Mouse (Mus musculus) liver, embryonic 14.5 days (tissue): ENCODE data around the gene Plek2. TPM values are rescaled to one million over a fixed set of nuclear protein-coding genes. Genes with fewer than 3 reads are reported as not detected.
A peak's percentile ranks its signal among the peaks of the same experiment; 100 is the strongest.

ENCODE experiments used
- ATAC-seq: fragments of 200-750 bp; cut with Nextera tagmentation; 2 replicates; pipeline ENCODE4 v1.8.0; 2017; ENCODE audit warnings: moderate number of reproducible peaks, mild to moderate bottlenecking, moderate library complexity; ENCODE audit not compliant: insufficient read depth
- DNase-seq, 3 experiments: peaks; one replicate each; pipeline ENCODE4 v3.0.0-alpha.2; 2012 to 2013; ENCODE audit warnings: low read depth in 3 of 3, low spot score in 3 of 3
- H3K27ac ChIP-seq: fragments of 300-500 bp; sonication (generic); 2 replicates; pipeline ENCODE4 v1.5.1; 2014; ENCODE audit warnings: moderate library complexity, mild to moderate bottlenecking, control low read depth, inconsistent platforms
- H3K27me3 ChIP-seq: fragments of 300-500 bp; sonication (generic); 2 replicates; pipeline ENCODE4 v1.6.1; 2014; ENCODE audit warnings: mild to moderate bottlenecking, low read length, moderate library complexity; ENCODE audit not compliant: control insufficient read depth, insufficient read depth
- H3K36me3 ChIP-seq: fragments of 300-500 bp; sonication (generic); replicated peaks from 2 replicates; pipeline ENCODE4 v1.6.1; 2014; ENCODE audit warnings: low read depth; ENCODE audit not compliant: control insufficient read depth, insufficient read depth
- H3K4me1 ChIP-seq, 2 experiments: fragments of 200-500 bp in 1 of 2; fragments of 300-500 bp in 1 of 2; sonication (generic) in 1 of 2; replicated peaks; 2 replicates each; pipeline ENCODE4 v1.6.1; 2012 to 2014; ENCODE audit warnings: antibody characterized with exemption in 1 of 2, inconsistent platforms in 1 of 2, low read length in 1 of 2; ENCODE audit not compliant: control insufficient read depth in 2 of 2, insufficient read depth in 2 of 2
- H3K4me2 ChIP-seq: fragments of 300-500 bp; sonication (generic); 2 replicates; pipeline ENCODE4 v1.6.1; 2014; ENCODE audit warnings: low read depth, mild to moderate bottlenecking, control low read depth, moderate library complexity
- H3K4me3 ChIP-seq, 2 experiments: fragments of 200-500 bp in 1 of 2; fragments of 300-500 bp in 1 of 2; sonication (generic) in 1 of 2; 2 replicates each; pipeline ENCODE4 v1.5.1; 2012 to 2014; ENCODE audit warnings: low read depth in 2 of 2, low read length in 2 of 2, mild to moderate bottlenecking in 2 of 2, control low read depth in 1 of 2, inconsistent platforms in 1 of 2, moderate library complexity in 1 of 2; ENCODE audit not compliant: insufficient read depth in 1 of 2
- H3K9ac ChIP-seq: fragments of 300-500 bp; sonication (generic); replicated peaks from 2 replicates; pipeline ENCODE4 v1.6.1; 2014; ENCODE audit warnings: mild to moderate bottlenecking, control low read depth, moderate library complexity
- H3K9me3 ChIP-seq: fragments of 300-500 bp; sonication (generic); 2 replicates; pipeline ENCODE4 v1.6.1; 2016; ENCODE audit warnings: low read length, mixed read lengths; ENCODE audit not compliant: control insufficient read depth
- CTCF ChIP-seq: IDR thresholded peaks from 2 replicates; pipeline ENCODE4 v1.5.1; 2016; ENCODE audit warnings: antibody characterized with exemption, low read depth, control low read depth
- EP300 ChIP-seq: IDR thresholded peaks from 2 replicates; pipeline ENCODE4 v1.6.1; 2016; ENCODE audit warnings: antibody characterized with exemption, low read depth
- WGBS: fragments of 180-500 bp; shearing (Covaris S2); extraction: QIAGEN DNeasy Blood & Tissue Kit; methylation state at CpG from one replicate; pipeline ENCODE4 v1.1.7; 2014; ENCODE audit not compliant: insufficient replicate concordance; 5-methylcytosine and 5-hydroxymethylcytosine counted together
- polyA plus RNA-seq, 2 experiments: library from polyadenylated mRNA; depleted of rRNA in 1 of 2; stranded (reverse) in 1 of 2; unstranded in 1 of 2; fragments of >200 nt; fragmentation: Nextera tagmentation in 1 of 2; extraction: Ambion mirVana in 1 of 2; gene quantifications; 2 replicates each; pipeline versions ENCODE4 v1.2.1 to v1.2.3; 2012 to 2014

Plek2 gene
- polyA plus RNA-seq, 2 experiments, result 21.5 to 51.0 TPM

DNA sequence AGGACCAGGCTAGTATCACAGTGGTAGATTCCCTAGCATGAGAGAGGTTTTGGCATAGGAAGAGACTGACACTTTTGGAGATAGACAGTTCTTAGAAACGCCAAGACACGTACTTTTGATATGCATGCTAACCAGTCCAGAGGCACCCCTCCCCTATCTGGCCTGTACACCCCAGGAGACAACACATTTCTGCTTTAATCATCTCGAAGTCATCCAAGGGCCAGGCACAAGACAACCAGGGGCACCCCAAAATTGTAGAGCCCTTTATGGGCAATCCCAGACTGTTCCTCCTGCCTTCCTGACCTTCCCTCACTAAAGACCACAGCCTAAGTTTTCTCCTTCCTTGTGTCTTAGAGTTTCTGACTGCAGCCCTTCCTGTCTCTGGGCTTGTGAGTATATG lies 8.8 kb upstream of the Plek2 start:
- TF ChIP-seq CTCF (no peak), EP300 (peak; percentile 53)
- peak overlapping the region; percentile 58 for H3K4me2 ChIP-seq
- peak; percentile 63 to 78 (median 63) for DNase-seq
- peaks cover 34 to 46% of the 10 kb centered on the region in 2 experiments for H3K4me1 ChIP-seq
- H3K27ac ChIP-seq, result peak overlapping the region; percentile 90
- no peak overlapping the region; a peak in 1 of 4 replicates for H3K4me3 ChIP-seq
- peaks cover 4% of the 10 kb centered on the region for H3K27me3 ChIP-seq
- no peaks in the 10 kb centered on the region for H3K9me3 ChIP-seq
- no peaks in the 10 kb centered on the region for H3K36me3 ChIP-seq
- ATAC-seq, result peak; percentile 46
- H3K9ac ChIP-seq, result peak overlapping the region; percentile 47
- WGBS, result 20% methylated on average over 3 of the region's 3 CpGs

DNA sequence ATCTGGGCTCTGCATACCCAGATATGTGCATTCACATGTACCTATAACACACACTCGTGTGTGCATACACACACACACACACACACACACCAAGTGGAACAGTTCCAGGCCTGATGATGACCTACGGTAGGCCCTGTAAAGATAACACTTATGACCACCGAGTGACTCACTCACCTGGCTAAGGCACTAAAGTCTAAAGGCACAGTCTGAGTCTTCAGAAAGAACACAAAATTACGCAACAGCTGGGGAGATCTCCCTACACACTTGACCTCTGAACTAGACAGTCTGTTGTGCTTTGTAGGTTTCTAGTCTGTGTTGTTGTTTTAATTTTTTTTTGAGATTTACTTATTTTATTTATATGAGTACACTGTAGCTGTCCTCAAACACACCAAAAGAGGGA lies 7.7 kb upstream of the Plek2 start:
- Histone ChIP-seq H3K27ac (peak overlapping the region; percentile 97), H3K4me1 (peaks cover 45 to 57% of the 10 kb centered on the region in 2 experiments), H3K36me3 (no peaks in the 10 kb centered on the region), H3K4me3 (0 out of 4 replicates have a peak overlapping the region, but pooled peaks of 1 of the 2 experiments have one; percentile 16), H3K4me2 (peak overlapping the region; percentile 92), H3K9me3 (no peaks in the 10 kb centered on the region), H3K9ac (no peak overlapping the region), H3K27me3 (peaks cover 4% of the 10 kb centered on the region)
- no peak for ATAC-seq
- 68% methylated on average over 4 of the region's 4 CpGs for WGBS
- DNase-seq, result no peak
- TF ChIP-seq EP300, result no peak
- TF ChIP-seq CTCF, result no peak

DNA sequence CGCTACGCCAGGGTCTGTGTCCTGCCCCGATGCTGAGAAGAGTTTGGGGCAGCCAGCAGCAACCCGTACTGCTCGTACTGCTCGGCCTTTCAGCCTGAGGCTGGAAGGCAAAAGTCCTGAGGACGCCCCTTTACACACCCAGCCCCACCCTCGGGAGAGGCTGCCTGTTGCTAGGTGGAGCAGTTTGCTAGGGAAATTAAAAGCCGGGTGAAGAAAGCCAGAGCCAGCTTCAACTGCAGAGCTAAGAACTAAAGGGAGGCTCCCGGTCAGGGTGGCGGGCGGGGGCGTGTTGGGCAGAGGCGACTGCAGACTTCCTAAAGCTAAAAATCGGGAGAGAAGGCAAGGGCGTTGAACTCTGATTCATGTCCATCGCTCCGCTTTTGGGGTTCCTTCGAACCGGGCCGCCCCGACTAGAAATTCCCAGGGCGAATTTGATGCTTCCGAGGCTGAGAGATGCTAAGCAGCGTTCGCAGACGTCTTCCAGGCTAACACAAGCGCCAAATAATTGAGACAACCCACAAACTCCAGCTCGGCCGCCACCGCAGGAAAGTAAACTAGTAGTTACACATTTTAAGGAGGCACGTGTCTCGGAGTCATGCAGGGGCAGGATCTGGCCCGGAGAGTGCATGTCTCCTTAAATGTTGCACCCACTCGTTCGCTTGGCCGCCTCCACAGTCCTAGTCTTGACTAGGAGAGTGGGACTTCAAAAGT lies 5.1 kb upstream of the Plek2 start:
- H3K9me3 ChIP-seq, result no peaks in the 10 kb centered on the region; the same call in 1 of the 2 replicates
- peaks cover 4% of the 10 kb centered on the region for H3K27me3 ChIP-seq
- peaks cover 60 to 71% of the 10 kb centered on the region in 2 experiments for H3K4me1 ChIP-seq
- H3K9ac ChIP-seq, result peak overlapping the region; percentile 81
- TF ChIP-seq EP300 (peak; percentile 62), CTCF (no peak)
- WGBS, result 2% methylated on average over 37 of the region's 37 CpGs
- H3K36me3 ChIP-seq, result no peaks in the 10 kb centered on the region
- peak overlapping the region; percentile 92 for H3K4me2 ChIP-seq
- peak; percentile 86 to 90 (median 87) for DNase-seq
- H3K4me3 ChIP-seq, result peak overlapping the region; percentile 77 to 88
- ATAC-seq, result peak; percentile 72
- H3K27ac ChIP-seq, result peak overlapping the region; percentile 97

DNA sequence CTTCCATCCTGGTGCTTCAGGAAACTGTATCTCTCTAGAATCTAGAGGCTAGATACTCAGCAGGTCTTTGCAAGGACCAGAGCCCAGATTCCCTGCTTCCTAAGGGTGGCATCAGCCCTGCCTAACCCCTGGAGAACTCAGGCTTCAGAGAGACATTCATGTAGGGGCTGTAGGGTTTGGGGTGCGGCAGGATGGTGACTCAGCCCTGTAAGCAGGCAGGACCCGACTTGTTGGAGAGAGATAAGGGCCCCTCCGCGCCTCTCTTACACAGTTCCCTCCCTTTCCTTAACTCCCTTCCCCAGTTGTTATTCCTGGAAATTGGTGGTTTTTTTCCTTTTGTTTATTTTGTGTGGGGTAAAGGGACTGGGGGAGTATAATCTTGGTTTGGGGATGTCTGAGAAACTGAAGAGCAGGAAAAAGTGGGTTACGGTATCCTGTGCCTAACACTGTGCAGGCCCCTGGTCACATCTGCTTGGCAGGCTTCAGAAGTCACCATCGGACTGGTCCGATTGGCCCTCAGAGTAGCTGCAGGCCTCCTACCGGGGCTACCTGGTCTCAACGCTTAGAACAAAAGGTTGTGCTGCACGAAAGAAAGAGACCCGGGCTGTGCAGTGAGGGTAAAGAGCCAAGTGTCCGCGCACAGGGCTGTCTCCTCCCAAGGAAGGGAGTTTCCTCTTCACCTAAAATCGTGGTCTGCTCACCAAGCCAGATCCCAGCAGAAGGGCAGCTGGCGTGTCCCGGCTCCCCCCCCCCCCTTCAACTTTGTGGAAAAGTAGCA lies 4.1 kb upstream of the Plek2 start:
- TF ChIP-seq CTCF (no peak), EP300 (peak; percentile 91)
- Histone ChIP-seq H3K4me1 (peaks cover 57 to 61% of the 10 kb centered on the region in 2 experiments), H3K9ac (peak overlapping the region; percentile 81), H3K4me3 (peak overlapping the region; percentile 77 to 88), H3K27me3 (peaks cover 4% of the 10 kb centered on the region), H3K27ac (peak overlapping the region; percentile 97), H3K4me2 (peak overlapping the region; percentile 92), H3K9me3 (no peaks in the 10 kb centered on the region; the same call in 1 of the 2 replicates), H3K36me3 (no peaks in the 10 kb centered on the region)
- WGBS, result 1% methylated on average over 16 of the region's 16 CpGs
- DNase-seq, result peak; percentile 84 to 89 (median 87)
- ATAC-seq, result peak; percentile 84

DNA sequence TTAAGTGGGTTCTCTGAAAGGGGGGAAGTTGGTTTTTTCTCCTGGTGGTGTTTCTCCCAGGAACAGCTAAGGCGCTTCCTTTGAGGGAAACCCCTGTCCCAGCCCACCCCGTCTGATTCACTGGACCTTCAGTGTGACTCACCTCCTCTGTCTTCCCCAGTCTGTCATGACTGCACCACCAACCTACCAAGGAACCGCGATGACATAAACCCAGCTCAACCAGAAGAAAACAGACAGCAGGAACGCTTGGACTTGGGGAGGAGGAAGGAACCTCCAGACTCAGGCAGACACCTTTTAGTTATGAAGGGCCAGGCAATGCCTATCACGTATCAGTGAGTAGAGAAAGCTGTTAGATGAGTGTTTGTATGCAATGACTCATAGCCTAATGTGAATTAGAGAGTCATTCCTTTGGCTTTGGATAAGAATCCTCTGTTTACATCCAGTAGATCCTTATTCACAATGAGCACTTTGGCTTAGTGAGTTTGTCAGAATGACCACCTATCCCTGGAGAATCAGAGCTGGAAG lies 1.4 kb upstream of the Plek2 start:
- peaks cover 9% of the 10 kb centered on the region for H3K36me3 ChIP-seq
- H3K9ac ChIP-seq, result no peak overlapping the region
- H3K4me3 ChIP-seq, result no peak overlapping the region
- no peak overlapping the region; the same call in 1 of the 2 replicates for H3K27ac ChIP-seq
- H3K27me3 ChIP-seq, result peaks cover 4% of the 10 kb centered on the region
- peaks cover 42 to 44% of the 10 kb centered on the region in 2 experiments for H3K4me1 ChIP-seq
- ATAC-seq, result no peak
- no peak for TF ChIP-seq EP300
- TF ChIP-seq CTCF, result no peak
- H3K4me2 ChIP-seq, result no peak overlapping the region
- H3K9me3 ChIP-seq, result no peaks in the 10 kb centered on the region; the same call in 1 of the 2 replicates
- 67% methylated on average over 6 of the region's 6 CpGs for WGBS
- DNase-seq, result no peak
